Mouse (Mus musculus) MEL (cell line): Measurements from ENCODE around the gene Tpd52l2. TPM values are rescaled to one million over a fixed set of nuclear protein-coding genes. Genes with fewer than 3 reads are reported as not detected.

Experiments
- DNase-seq: peaks from one replicate; pipeline ENCODE4 v3.0.0; 2011; ENCODE audit warnings: low read depth, low spot score
- H3K27ac ChIP-seq: 2 replicates; pipeline ENCODE4 v1.5.1; 2012; ENCODE audit warnings: low read depth, mild to moderate bottlenecking, control low read depth, low read length, moderate library complexity; ENCODE audit not compliant: control insufficient read depth
- H3K27me3 ChIP-seq, 2 experiments: fragments of 150-350 bp in 1 of 2; sonication (generic) in 1 of 2; 2 replicates each; pipeline ENCODE4 v1.6.1; 2012; ENCODE audit warnings: low read length in 2 of 2, mild to moderate bottlenecking in 2 of 2, improper control_type of control experiment in 1 of 2, moderate library complexity in 1 of 2; ENCODE audit not compliant: insufficient read depth in 2 of 2, control insufficient read depth in 1 of 2
- H3K36me3 ChIP-seq, 2 experiments: 2 replicates each; pipeline ENCODE4 v1.6.1; 2012 to 2014; ENCODE audit warnings: low read length in 2 of 2, improper control_type of control experiment in 1 of 2, inconsistent platforms in 1 of 2, mild to moderate bottlenecking in 1 of 2; ENCODE audit not compliant: insufficient read depth in 2 of 2, control insufficient read depth in 1 of 2
- H3K4me1 ChIP-seq, 2 experiments: fragments of 150-350 bp in 1 of 2; sonication (generic) in 1 of 2; 2 replicates each; pipeline ENCODE4 v1.6.1; 2012; ENCODE audit warnings: low read length in 2 of 2, improper control_type of control experiment in 1 of 2, mild to moderate bottlenecking in 1 of 2; ENCODE audit not compliant: insufficient read depth in 2 of 2, control insufficient read depth in 1 of 2
- H3K4me3 ChIP-seq, 2 experiments: fragments of 150-350 bp in 1 of 2; sonication (generic) in 1 of 2; 2 replicates each; pipeline ENCODE4 v1.5.1; 2012; ENCODE audit warnings: low read depth in 2 of 2, low read length in 2 of 2, mild to moderate bottlenecking in 2 of 2, moderate library complexity in 2 of 2, control low read depth in 1 of 2, improper control_type of control experiment in 1 of 2; ENCODE audit not compliant: control insufficient read depth in 1 of 2, insufficient read depth in 1 of 2
- H3K79me2 ChIP-seq: 2 replicates; pipeline ENCODE4 v1.6.1; 2012; ENCODE audit warnings: mild to moderate bottlenecking, low read length, moderate library complexity; ENCODE audit not compliant: control insufficient read depth, poor library complexity, insufficient read depth
- H3K9ac ChIP-seq: 2 replicates; pipeline ENCODE4 v1.6.1; 2012; ENCODE audit warnings: low read depth, mild to moderate bottlenecking, control low read depth, low read length, moderate library complexity; ENCODE audit not compliant: control insufficient read depth, poor library complexity, severe bottlenecking
- H3K9me3 ChIP-seq: fragments of 150-350 bp; sonication (generic); replicated peaks from 2 replicates; pipeline ENCODE4 v1.6.1; 2012; ENCODE audit warnings: mild to moderate bottlenecking, low read length, improper control_type of control experiment, moderate library complexity; ENCODE audit not compliant: insufficient read depth
- CHD1 ChIP-seq: IDR thresholded peaks from 2 replicates; pipeline ENCODE4 v1.6.1; 2012; ENCODE audit warnings: low read depth, mild to moderate bottlenecking, inconsistent platforms, low read length, improper control_type of control experiment
- CHD2 ChIP-seq: IDR thresholded peaks from 2 replicates; pipeline ENCODE4 v1.6.1; 2011; ENCODE audit warnings: low read length, improper control_type of control experiment
- CTCF ChIP-seq, 3 experiments: IDR thresholded peaks in 2 of 3; conservative IDR thresholded peaks in 1 of 3; 2 replicates each; pipeline ENCODE4 v1.5.1; 2011 to 2012; ENCODE audit warnings: low read length in 3 of 3, low read depth in 2 of 3, mild to moderate bottlenecking in 2 of 3, improper control_type of control experiment in 1 of 3, inconsistent platforms in 1 of 3, mixed read lengths in 1 of 3, moderate library complexity in 1 of 3; ENCODE audit not compliant: control insufficient read depth in 1 of 3, insufficient read depth in 1 of 3, poor library complexity in 1 of 3, severe bottlenecking in 1 of 3
- MAFK ChIP-seq: IDR thresholded peaks from 2 replicates; pipeline ENCODE4 v1.6.1; 2011; ENCODE audit warnings: low read depth, mild to moderate bottlenecking, low read length, improper control_type of control experiment, borderline replicate concordance
- MXI1 ChIP-seq: IDR thresholded peaks from 2 replicates; pipeline ENCODE4 v1.6.1; 2011; ENCODE audit warnings: mild to moderate bottlenecking, low read depth, low read length, improper control_type of control experiment
- POLR2AphosphoS5 ChIP-seq: IDR thresholded peaks from 2 replicates; pipeline ENCODE4 v1.6.1; 2012; ENCODE audit warnings: low read depth, borderline replicate concordance, mild to moderate bottlenecking, inconsistent platforms, low read length, moderate library complexity, mixed read lengths
- RAD21 ChIP-seq: IDR thresholded peaks from 2 replicates; pipeline ENCODE4 v1.6.1; 2011; ENCODE audit warnings: mild to moderate bottlenecking, low read depth, low read length, improper control_type of control experiment
- RCOR1 ChIP-seq: IDR thresholded peaks from 2 replicates; pipeline ENCODE4 v1.6.1; 2012; ENCODE audit warnings: low read depth, mild to moderate bottlenecking, inconsistent platforms, low read length, improper control_type of control experiment
- TBP ChIP-seq: IDR thresholded peaks from 2 replicates; pipeline ENCODE4 v1.8.0; 2011; ENCODE audit warnings: low read depth, low read length, improper control_type of control experiment
- TCF12 ChIP-seq: IDR thresholded peaks from 2 replicates; pipeline ENCODE4 v1.6.1; 2014; ENCODE audit warnings: low read depth, mild to moderate bottlenecking, inconsistent platforms, low read length, improper control_type of control experiment, moderate library complexity
- polyA plus RNA-seq, 2 experiments: library from polyadenylated mRNA; stranded (reverse) in 1 of 2; unstranded in 1 of 2; fragments of >175 nt in 1 of 2; fragments of >200 nt in 1 of 2; gene quantifications; 2 replicates each; pipeline versions ENCODE4 v1.2.1 to v1.2.4; 2012; ENCODE audit warnings: low replicate concordance in 2 of 2, low read depth in 1 of 2; ENCODE audit not compliant: insufficient read length in 2 of 2, insufficient read depth in 1 of 2, missing spikeins in 1 of 2
- total RNA-seq: library from RNA; depleted of rRNA; stranded (reverse); fragments of 300-350 nt; gene quantifications from 2 replicates; pipeline ENCODE4 v1.2.3, GENCODE M21; 2012; rRNA removed

The Tpd52l2 gene
- total and polyA plus RNA-seq, 3 experiments: 99.5 to 119 TPM; not detected in 1

DNA sequence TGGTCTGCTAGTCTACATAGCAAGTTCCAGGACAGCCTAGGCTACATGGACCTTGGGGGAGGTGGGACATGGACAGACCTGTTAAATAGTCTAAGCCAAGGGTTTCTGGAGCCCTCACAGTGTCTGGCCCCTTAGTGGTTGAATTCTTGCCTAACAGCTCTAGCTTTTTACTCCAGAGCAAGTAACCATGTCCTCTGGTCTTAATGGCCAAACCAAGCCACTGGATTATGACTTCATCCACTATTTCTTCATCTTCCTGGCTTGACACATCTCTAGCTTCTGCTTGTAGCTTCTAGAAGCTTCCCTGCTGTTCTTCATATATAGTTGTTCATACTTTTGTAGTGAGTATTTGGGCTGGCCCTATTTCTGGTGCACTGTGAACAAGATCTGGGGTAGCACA is 56.8 kb downstream of the Tpd52l2 start:
- H3K9me3 ChIP-seq: no peaks in the 10 kb centered on the region
- H3K9ac ChIP-seq: no peak overlapping the region
- no peaks in the 10 kb centered on the region for H3K27me3 ChIP-seq
- H3K27ac ChIP-seq: no peak overlapping the region
- no peak for DNase-seq
- no peaks in the 10 kb centered on the region for H3K4me1 ChIP-seq
- H3K36me3 ChIP-seq: peaks cover 0 to 16% of the 10 kb centered on the region in 2 experiments; a peak in 2 of 4 replicates
- H3K4me3 ChIP-seq: no peak overlapping the region
- H3K79me2 ChIP-seq: no peaks in the 10 kb centered on the region
- no peak for TF ChIP-seq MAFK
- TF ChIP-seq RCOR1: no peak
- TF ChIP-seq CHD1: no peak
- TF ChIP-seq, all 39 proteins: peak for 0

DNA sequence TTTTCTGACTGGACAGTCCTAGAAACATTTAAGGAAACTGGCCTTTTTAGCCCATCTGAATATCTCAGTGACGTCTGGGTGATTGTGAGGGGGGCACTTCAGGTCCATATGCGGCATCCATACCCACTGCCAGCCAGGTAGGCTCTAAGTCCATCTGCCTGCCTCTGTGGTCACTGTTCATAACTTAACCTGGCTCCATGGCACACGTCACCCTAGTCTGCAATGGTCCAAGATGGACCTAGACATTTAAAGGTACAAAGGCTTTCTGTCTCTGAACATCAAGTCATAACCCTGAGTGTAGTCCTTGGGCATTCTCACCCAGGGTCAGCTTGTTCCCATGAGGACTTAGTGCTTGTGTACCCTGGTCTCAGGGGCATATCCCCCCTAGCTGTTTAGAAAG is 70.4 kb downstream of the Tpd52l2 start:
- Histone ChIP-seq H3K36me3 (no peaks in the 10 kb centered on the region), H3K4me3 (no peak overlapping the region)
- no peak for DNase-seq

More for the DNA sequence above, 70.4 kb downstream of the Tpd52l2 start:
- TF ChIP-seq MAFK: no peak
- TF ChIP-seq CTCF (IDR thresholded peaks at IDR 0.05 in 2 of 3, conservative IDR thresholded peaks at IDR 0.05 in 1 of 3; ENCODE audit: control insufficient read depth in 1 of 3, insufficient read depth in 1 of 3, low read depth in 2 of 3, low read length in 3 of 3, poor library complexity in 1 of 3, severe bottlenecking in 1 of 3): no peak
- no peak for TF ChIP-seq TCF12
- TF ChIP-seq POLR2AphosphoS5: no peak
- no peak for TF ChIP-seq MXI1
- no peak for TF ChIP-seq TBP
- no peak for TF ChIP-seq CHD2
- TF ChIP-seq RAD21: no peak
- Histone ChIP-seq H3K27me3 (no peaks in the 10 kb centered on the region), H3K9me3 (no peaks in the 10 kb centered on the region), H3K79me2 (no peaks in the 10 kb centered on the region), H3K9ac (no peak overlapping the region), H3K27ac (no peak overlapping the region), H3K4me1 (no peaks in the 10 kb centered on the region)

Other genes starting within 250 kb of the Tpd52l2 start
- gene Gmeb2, start 209.1 kb upstream of the Tpd52l2 start, total RNA-seq: 8.2 and 8.3 TPM in 2 replicates
- gene Gmeb2, start 209.1 kb upstream of the Tpd52l2 start, polyA plus RNA-seq: 10 to 100 TPM in 1 of 2 experiments, not detected in 1; 16.9 TPM
- not detected in 2 replicates for gene Stmn3, start 182.6 kb upstream of the Tpd52l2 start, total RNA-seq
- gene Stmn3, start 182.6 kb upstream of the Tpd52l2 start, polyA plus RNA-seq: not detected
- 54.2 and 54.7 TPM in 2 replicates for gene Rtel1, start 177.4 kb upstream of the Tpd52l2 start, total RNA-seq
- gene Rtel1, start 177.4 kb upstream of the Tpd52l2 start, polyA plus RNA-seq: 10 to 100 TPM in 1 of 2 experiments, not detected in 1; 87.0 TPM
- gene Zgpat, start 132.2 kb upstream of the Tpd52l2 start, total RNA-seq: 22.5 and 30.7 TPM in 2 replicates
- gene Zgpat, start 132.2 kb upstream of the Tpd52l2 start, polyA plus RNA-seq: 10 to 100 TPM in 1 of 2 experiments, not detected in 1; 28.0 TPM
- gene Arfrp1, start 131.7 kb upstream of the Tpd52l2 start, total RNA-seq: 34.4 and 36.8 TPM in 2 replicates
- 10 to 100 TPM in 1 of 2 experiments, not detected in 1; 68.8 TPM for gene Arfrp1, start 131.7 kb upstream of the Tpd52l2 start, polyA plus RNA-seq
- 13.4 and 18.7 TPM in 2 replicates for gene Lime1, start 117.1 kb upstream of the Tpd52l2 start, total RNA-seq
- gene Lime1, start 117.1 kb upstream of the Tpd52l2 start, polyA plus RNA-seq: 10 to 100 TPM in 1 of 2 experiments, not detected in 1; 27.4 TPM
- 0.10 and 0.23 TPM in 2 replicates for gene Zbtb46, start 37.7 kb upstream of the Tpd52l2 start, total RNA-seq
- under 1 TPM in 1 of 2 experiments, not detected in 1; 0.64 TPM for gene Zbtb46, start 37.7 kb upstream of the Tpd52l2 start, polyA plus RNA-seq
- gene Abhd16b, start 3.9 kb upstream of the Tpd52l2 start, total RNA-seq: not detected in 2 replicates
- under 1 TPM in 1 of 2 experiments, not detected in 1; 0.08 TPM for gene Abhd16b, start 3.9 kb upstream of the Tpd52l2 start, polyA plus RNA-seq
- gene Dnajc5, start 23.3 kb downstream of the Tpd52l2 start, total RNA-seq: 50.6 and 51.9 TPM in 2 replicates
- 100 to 1,000 TPM in 1 of 2 experiments, 10 to 100 TPM in 1; 57.9 to 338 TPM for gene Dnajc5, start 23.3 kb downstream of the Tpd52l2 start, polyA plus RNA-seq
- gene Uckl1, start 87.8 kb downstream of the Tpd52l2 start, total RNA-seq: 15.2 and 15.6 TPM in 2 replicates
- gene Uckl1, start 87.8 kb downstream of the Tpd52l2 start, polyA plus RNA-seq: 10 to 100 TPM in 1 of 2 experiments, not detected in 1; 24.6 TPM
- gene Prpf6, start 94.7 kb downstream of the Tpd52l2 start, total RNA-seq: 56.0 and 58.7 TPM in 2 replicates
- 10 to 100 TPM in 1 of 2 experiments, not detected in 1; 69.4 TPM for gene Prpf6, start 94.7 kb downstream of the Tpd52l2 start, polyA plus RNA-seq
- 13.4 and 15.5 TPM in 2 replicates for gene Zfp512b, start 95.7 kb downstream of the Tpd52l2 start, total RNA-seq
- gene Zfp512b, start 95.7 kb downstream of the Tpd52l2 start, polyA plus RNA-seq: 10 to 100 TPM in 1 of 2 experiments, not detected in 1; 37.6 TPM
- gene Samd10, start 102.1 kb downstream of the Tpd52l2 start, total RNA-seq: 0.56 and 0.89 TPM in 2 replicates
- 1 to 10 TPM in 1 of 2 experiments, not detected in 1; 4.6 TPM for gene Samd10, start 102.1 kb downstream of the Tpd52l2 start, polyA plus RNA-seq
- not detected in 2 replicates for gene Gm29797, start 159.9 kb downstream of the Tpd52l2 start, total RNA-seq
- not detected for gene Gm29797, start 159.9 kb downstream of the Tpd52l2 start, polyA plus RNA-seq
- not detected in 2 replicates for gene Sox18, start 174.5 kb downstream of the Tpd52l2 start, total RNA-seq
- under 1 TPM in 1 of 2 experiments, not detected in 1; 0.04 TPM for gene Sox18, start 174.5 kb downstream of the Tpd52l2 start, polyA plus RNA-seq
- gene Tcea2, start 183.2 kb downstream of the Tpd52l2 start, total RNA-seq: 6.7 and 7.3 TPM in 2 replicates
- gene Tcea2, start 183.2 kb downstream of the Tpd52l2 start, polyA plus RNA-seq: 10 to 100 TPM in 1 of 2 experiments, not detected in 1; 17.0 TPM
- 45.5 and 46.2 TPM in 2 replicates for gene Rgs19, start 196.8 kb downstream of the Tpd52l2 start, total RNA-seq
- 100 to 1,000 TPM in 1 of 2 experiments, not detected in 1; 157 TPM for gene Rgs19, start 196.8 kb downstream of the Tpd52l2 start, polyA plus RNA-seq
- not detected in 2 replicates for gene Lkaaear1, start 201.3 kb downstream of the Tpd52l2 start, total RNA-seq
- not detected for gene Lkaaear1, start 201.3 kb downstream of the Tpd52l2 start, polyA plus RNA-seq
- gene Oprl1, start 217.9 kb downstream of the Tpd52l2 start, total RNA-seq: 0.04 TPM in 1 of 2 replicates, not detected in the other
- gene Oprl1, start 217.9 kb downstream of the Tpd52l2 start, polyA plus RNA-seq: under 1 TPM in 1 of 2 experiments, not detected in 1; 0.25 TPM